Mouse (Mus musculus): ENCODE measurements around the gene Kcnk18. TPM values are rescaled to one million over a fixed set of nuclear protein-coding genes. Genes with fewer than 3 reads are reported as not detected.

The Kcnk18 gene
- polyA plus RNA-seq, 1 experiment: not detected

DNA sequence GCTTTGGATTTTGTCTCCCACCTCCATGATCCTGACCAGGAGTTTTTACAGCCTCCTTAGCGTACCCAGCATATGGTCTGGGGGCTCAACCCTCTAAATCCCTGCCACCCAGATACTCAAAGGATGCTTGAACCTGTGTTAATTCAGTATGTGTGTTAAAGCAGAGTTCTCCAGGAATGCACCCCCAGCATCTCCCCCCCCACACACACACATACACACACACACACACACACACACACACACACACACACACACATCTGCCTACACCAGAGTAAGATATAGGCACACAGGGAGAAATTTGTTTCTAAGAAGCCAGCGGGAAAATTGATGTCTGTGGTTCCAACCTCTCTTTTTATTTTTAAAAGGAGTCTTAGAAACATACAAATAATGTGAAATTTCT, 26.5 kb upstream of the Kcnk18 start:
- H3K79me2 ChIP-seq (ENCODE audit: control insufficient read depth, insufficient read depth): no peaks in the 10 kb centered on the region
- H3K27me3 ChIP-seq (ENCODE audit: control insufficient read depth, insufficient read depth, insufficient read length): peaks cover 13% of the 10 kb centered on the region
- no peaks in the 10 kb centered on the region for H3K79me3 ChIP-seq (ENCODE audit: low read depth)
- no peaks in the 10 kb centered on the region for H3K36me3 ChIP-seq (ENCODE audit: control insufficient read depth, insufficient read depth)
- no peak overlapping the region for H3ac ChIP-seq (ENCODE audit: control insufficient read depth, insufficient read length, low read depth)
- TF ChIP-seq CTCF (IDR thresholded peaks at IDR 0.05; ENCODE audit: control insufficient read depth, insufficient read depth, insufficient read length): no peak
- TF ChIP-seq MYOG (IDR thresholded peaks at IDR 0.05; ENCODE audit: control insufficient read depth, extremely low read depth, insufficient read length): no peak
- no peak for TF ChIP-seq CEBPB (IDR thresholded peaks at IDR 0.05; ENCODE audit: low read depth)
- no peak for TF ChIP-seq MAX (IDR thresholded peaks at IDR 0.05)
- TF ChIP-seq MYOD1 (IDR thresholded peaks at IDR 0.05; ENCODE audit: control insufficient read depth, insufficient read length, low read depth): no peak
- TF ChIP-seq FOSL1 (IDR thresholded peaks at IDR 0.05; ENCODE audit: insufficient read depth, low read length, poor library complexity, severe bottlenecking): no peak
- no peak for TF ChIP-seq USF1 (IDR thresholded peaks at IDR 0.05; ENCODE audit: low read depth)
- H3K4me3 ChIP-seq (ENCODE audit: insufficient read depth, poor library complexity, severe bottlenecking): no peak overlapping the region

- Histone ChIP-seq H3ac (ENCODE audit: control insufficient read depth, insufficient read length, low read depth) (no peak overlapping the region), H3K79me2 (ENCODE audit: control insufficient read depth, insufficient read depth) (no peaks in the 10 kb centered on the region), H3K4me3 (ENCODE audit: insufficient read depth, poor library complexity, severe bottlenecking) (no peak overlapping the region), H3K79me3 (ENCODE audit: low read depth) (no peaks in the 10 kb centered on the region), H3K27me3 (ENCODE audit: control insufficient read depth, insufficient read depth, insufficient read length) (peaks cover 14% of the 10 kb centered on the region), H3K36me3 (ENCODE audit: control insufficient read depth, insufficient read depth) (no peaks in the 10 kb centered on the region)
- no peak for TF ChIP-seq MYOD1 (IDR thresholded peaks at IDR 0.05; ENCODE audit: control insufficient read depth, insufficient read length, low read depth)
- TF ChIP-seq MYOG (IDR thresholded peaks at IDR 0.05; ENCODE audit: control insufficient read depth, extremely low read depth, insufficient read length): no peak
- TF ChIP-seq USF1 (IDR thresholded peaks at IDR 0.05; ENCODE audit: low read depth): no peak
- TF ChIP-seq MAX (IDR thresholded peaks at IDR 0.05): no peak
- no peak for TF ChIP-seq CEBPB (IDR thresholded peaks at IDR 0.05; ENCODE audit: low read depth)
These were observed 25.6 kb upstream of the Kcnk18 start for GRCm38 (mm10) chr19:59193456-59193855.

- TF ChIP-seq MAX (IDR thresholded peaks at IDR 0.05) (no peak), CTCF (IDR thresholded peaks at IDR 0.05; ENCODE audit: control insufficient read depth, insufficient read depth, insufficient read length) (no peak), USF1 (IDR thresholded peaks at IDR 0.05; ENCODE audit: low read depth) (no peak), MYOG (IDR thresholded peaks at IDR 0.05; ENCODE audit: control insufficient read depth, extremely low read depth, insufficient read length) (no peak), CEBPB (IDR thresholded peaks at IDR 0.05; ENCODE audit: low read depth) (no peak), MYOD1 (IDR thresholded peaks at IDR 0.05; ENCODE audit: control insufficient read depth, insufficient read length, low read depth) (no peak), FOSL1 (IDR thresholded peaks at IDR 0.05; ENCODE audit: insufficient read depth, low read length, poor library complexity, severe bottlenecking) (no peak)
- H3ac ChIP-seq (ENCODE audit: control insufficient read depth, insufficient read length, low read depth): no peak overlapping the region
- no peaks in the 10 kb centered on the region for H3K79me2 ChIP-seq (ENCODE audit: control insufficient read depth, insufficient read depth)
- no peak overlapping the region for H3K4me3 ChIP-seq (ENCODE audit: insufficient read depth, poor library complexity, severe bottlenecking)
- no peaks in the 10 kb centered on the region for H3K36me3 ChIP-seq (ENCODE audit: control insufficient read depth, insufficient read depth)
- H3K79me3 ChIP-seq (ENCODE audit: low read depth): no peaks in the 10 kb centered on the region
- H3K27me3 ChIP-seq (ENCODE audit: control insufficient read depth, insufficient read depth, insufficient read length): peaks cover 14% of the 10 kb centered on the region
These were observed 24.8 kb upstream of the Kcnk18 start for GRCm38 (mm10) chr19:59193986-59194820.

DNA sequence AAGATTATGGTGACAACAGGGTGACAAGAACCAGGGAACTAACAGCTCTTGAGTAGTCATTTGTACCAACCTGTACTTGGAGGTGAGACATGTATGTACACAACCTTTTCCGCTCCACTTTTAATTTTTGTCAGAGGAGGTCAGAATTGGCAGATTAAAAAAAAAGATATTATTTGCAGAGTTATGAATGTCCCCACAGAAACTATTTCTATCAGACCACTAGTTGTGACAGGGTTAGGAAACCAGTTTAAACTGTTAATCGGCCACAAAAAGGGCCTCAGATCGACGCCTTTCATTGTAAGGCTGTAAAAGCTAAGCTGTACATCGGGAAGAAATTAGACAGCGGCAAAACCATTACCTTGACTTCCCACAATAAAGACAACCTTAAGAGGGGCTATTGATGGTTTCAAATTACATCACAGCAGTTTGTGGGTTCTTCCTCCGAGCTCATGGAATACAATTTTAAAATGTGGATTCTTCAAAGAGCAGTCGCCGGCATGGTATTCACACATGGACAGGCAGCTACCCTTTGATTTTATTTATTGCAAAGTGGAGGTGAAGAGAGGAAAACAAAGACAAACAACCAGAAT, 23.7 kb upstream of the Kcnk18 start:
- peaks cover 14% of the 10 kb centered on the region for H3K27me3 ChIP-seq (ENCODE audit: control insufficient read depth, insufficient read depth, insufficient read length)
- H3K79me2 ChIP-seq (ENCODE audit: control insufficient read depth, insufficient read depth): no peaks in the 10 kb centered on the region
- TF ChIP-seq MAX (IDR thresholded peaks at IDR 0.05): no peak
- TF ChIP-seq CEBPB (IDR thresholded peaks at IDR 0.05; ENCODE audit: low read depth): no peak
- no peak for TF ChIP-seq FOSL1 (IDR thresholded peaks at IDR 0.05; ENCODE audit: insufficient read depth, low read length, poor library complexity, severe bottlenecking)
- no peak for TF ChIP-seq USF1 (IDR thresholded peaks at IDR 0.05; ENCODE audit: low read depth)
- no peak for TF ChIP-seq CTCF (IDR thresholded peaks at IDR 0.05; ENCODE audit: control insufficient read depth, insufficient read depth, insufficient read length)
- no peak for TF ChIP-seq MYOD1 (IDR thresholded peaks at IDR 0.05; ENCODE audit: control insufficient read depth, insufficient read length, low read depth)
- no peak for TF ChIP-seq MYOG (IDR thresholded peaks at IDR 0.05; ENCODE audit: control insufficient read depth, extremely low read depth, insufficient read length)
- no peaks in the 10 kb centered on the region for H3K79me3 ChIP-seq (ENCODE audit: low read depth)
- H3K36me3 ChIP-seq (ENCODE audit: control insufficient read depth, insufficient read depth): no peaks in the 10 kb centered on the region
- H3K4me3 ChIP-seq (ENCODE audit: insufficient read depth, poor library complexity, severe bottlenecking): no peak overlapping the region
- no peak overlapping the region for H3ac ChIP-seq (ENCODE audit: control insufficient read depth, insufficient read length, low read depth)

GRCm38 (mm10) chr19:59196111-59196666, 22.8 kb upstream of the Kcnk18 start:
- Histone ChIP-seq H3K36me3 (ENCODE audit: control insufficient read depth, insufficient read depth) (no peaks in the 10 kb centered on the region), H3K27me3 (ENCODE audit: control insufficient read depth, insufficient read depth, insufficient read length) (peaks cover 14% of the 10 kb centered on the region), H3K4me3 (ENCODE audit: insufficient read depth, poor library complexity, severe bottlenecking) (no peak overlapping the region), H3K79me2 (ENCODE audit: control insufficient read depth, insufficient read depth) (no peaks in the 10 kb centered on the region), H3ac (ENCODE audit: control insufficient read depth, insufficient read length, low read depth) (no peak overlapping the region), H3K79me3 (ENCODE audit: low read depth) (no peaks in the 10 kb centered on the region)
- TF ChIP-seq FOSL1 (IDR thresholded peaks at IDR 0.05; ENCODE audit: insufficient read depth, low read length, poor library complexity, severe bottlenecking) (no peak), MAX (IDR thresholded peaks at IDR 0.05) (no peak), MYOD1 (IDR thresholded peaks at IDR 0.05; ENCODE audit: control insufficient read depth, insufficient read length, low read depth) (no peak), USF1 (IDR thresholded peaks at IDR 0.05; ENCODE audit: low read depth) (no peak), CTCF (IDR thresholded peaks at IDR 0.05; ENCODE audit: control insufficient read depth, insufficient read depth, insufficient read length) (peak; percentile 63)
